Mouse (Mus musculus) MEL (cell line): ENCODE data around the gene Trak1.

Experiments
- CTCF ChIP-seq, 3 experiments: IDR thresholded peaks in 2 of 3; conservative IDR thresholded peaks in 1 of 3; 2 replicates each; pipeline ENCODE4 v1.5.1; 2011 to 2012; ENCODE audit warnings: low read length in 3 of 3, low read depth in 2 of 3, mild to moderate bottlenecking in 2 of 3, improper control_type of control experiment in 1 of 3, inconsistent platforms in 1 of 3, mixed read lengths in 1 of 3, moderate library complexity in 1 of 3; ENCODE audit not compliant: control insufficient read depth in 1 of 3, insufficient read depth in 1 of 3, poor library complexity in 1 of 3, severe bottlenecking in 1 of 3
- GATA1 ChIP-seq: IDR thresholded peaks from 2 replicates; pipeline ENCODE4 v1.6.1; 2011; ENCODE audit warnings: low read depth, low read length, improper control_type of control experiment
- MAFK ChIP-seq: IDR thresholded peaks from 2 replicates; pipeline ENCODE4 v1.6.1; 2011; ENCODE audit warnings: low read depth, mild to moderate bottlenecking, low read length, improper control_type of control experiment, borderline replicate concordance
- MEF2A ChIP-seq: IDR thresholded peaks from 2 replicates; pipeline ENCODE4 v1.6.1; 2014; ENCODE audit warnings: low read depth, mild to moderate bottlenecking, inconsistent platforms, low read length, improper control_type of control experiment; ENCODE audit not compliant: poor library complexity, insufficient replicate concordance, severe bottlenecking; ENCODE audit errors: extremely low read depth
- MXI1 ChIP-seq: IDR thresholded peaks from 2 replicates; pipeline ENCODE4 v1.6.1; 2011; ENCODE audit warnings: mild to moderate bottlenecking, low read depth, low read length, improper control_type of control experiment
- RCOR1 ChIP-seq: IDR thresholded peaks from 2 replicates; pipeline ENCODE4 v1.6.1; 2012; ENCODE audit warnings: low read depth, mild to moderate bottlenecking, inconsistent platforms, low read length, improper control_type of control experiment
- USF1 ChIP-seq: IDR thresholded peaks from 2 replicates; pipeline ENCODE4 v1.6.1; 2014; ENCODE audit warnings: low read depth, mild to moderate bottlenecking, inconsistent platforms, low read length, improper control_type of control experiment, moderate library complexity

DNA sequence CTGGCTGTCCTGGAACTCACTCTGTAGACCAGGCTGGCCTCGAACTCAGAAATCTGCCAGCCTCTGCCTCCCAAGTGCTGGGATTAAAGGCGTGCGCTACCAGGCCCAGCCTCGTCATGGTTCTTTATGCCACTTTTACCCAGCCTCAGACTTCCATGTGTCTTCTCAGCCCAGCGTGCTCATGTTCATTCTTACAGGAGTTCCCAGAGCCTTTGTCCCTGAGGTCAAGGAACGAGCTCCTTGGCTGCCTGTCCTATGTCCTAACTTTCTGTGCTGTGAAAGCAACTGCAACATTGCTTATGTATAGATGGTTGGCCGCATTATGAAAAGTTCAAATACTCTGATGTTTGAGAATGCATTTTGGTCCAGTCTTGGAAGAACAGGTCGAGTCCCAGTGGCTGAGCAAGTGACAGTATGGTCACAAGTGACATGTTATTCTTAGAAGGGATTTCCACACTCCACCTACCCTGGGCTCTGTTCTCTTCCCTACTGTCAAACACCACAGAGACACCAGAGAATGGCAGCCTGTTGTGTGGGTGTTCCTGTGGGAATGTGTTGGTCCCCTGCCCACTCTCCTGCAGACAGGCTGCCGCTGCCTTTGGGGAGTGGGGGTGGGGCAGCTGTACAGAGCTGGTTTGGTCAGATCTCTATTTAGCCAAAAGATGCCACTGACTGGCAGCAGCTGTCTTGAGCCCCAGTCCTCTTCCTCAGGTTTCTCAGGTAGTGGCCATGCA, 90.4 kb downstream of the Trak1 start:
- no peak for TF ChIP-seq USF1
- TF ChIP-seq MXI1, result no peak
- no peak for TF ChIP-seq GATA1
- no peak for TF ChIP-seq MAFK
- TF ChIP-seq MEF2A, result no peak
- no peak for TF ChIP-seq CTCF (IDR thresholded peaks at IDR 0.05 in 2 of 3, conservative IDR thresholded peaks at IDR 0.05 in 1 of 3; ENCODE audit: control insufficient read depth in 1 of 3, insufficient read depth in 1 of 3, low read depth in 2 of 3, low read length in 3 of 3, poor library complexity in 1 of 3, severe bottlenecking in 1 of 3)
- TF ChIP-seq RCOR1, result no peak
